Mouse (Mus musculus) heart, postnatal 4 days (tissue): ENCODE measurements at regions not wholly inside any gene's neighbourhood (a gene's known extent, or its start where the extent isn't known, plus 50 kb on each side); places are given as distances from the start of the nearest gene placed in this dataset.

ENCODE experiments used
- DNase-seq: peaks from one replicate; pipeline ENCODE4 v3.0.0; 2021

- DNase-seq, result no peak
Observed at GRCm38 (mm10) chr9:33800763-33801162, 684.9 kb upstream of the Kirrel3 start.

DNA sequence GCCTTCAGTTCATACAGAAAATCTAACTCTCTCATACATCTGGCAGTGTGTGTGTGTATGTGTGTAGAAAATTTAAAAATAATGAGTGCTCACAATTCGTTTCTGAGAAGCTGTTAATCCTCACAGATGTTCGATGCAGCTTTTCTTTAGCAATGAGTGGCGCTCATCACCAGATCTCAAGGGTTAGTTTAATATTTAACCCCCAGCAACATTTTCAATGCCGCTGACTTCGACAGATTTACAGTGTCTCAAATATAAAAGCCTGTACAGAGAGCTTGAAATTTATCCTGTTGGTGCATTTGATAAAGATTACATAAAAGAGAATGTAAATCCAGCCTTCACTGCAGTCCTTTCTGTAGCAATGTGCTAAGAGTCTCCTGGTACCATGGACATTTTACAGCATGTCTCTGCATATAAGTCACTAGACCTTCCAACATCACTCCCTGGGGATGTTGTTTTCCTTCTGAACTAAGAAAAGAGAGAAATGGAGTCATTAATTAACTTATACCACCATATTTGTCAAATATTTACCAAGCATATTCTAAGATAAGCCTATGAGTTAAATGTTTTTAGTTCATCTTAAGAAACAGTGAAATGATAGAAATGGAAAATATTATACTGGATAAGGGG lies 670.8 kb upstream of the Kirrel3 start:
- no peak for DNase-seq

DNA sequence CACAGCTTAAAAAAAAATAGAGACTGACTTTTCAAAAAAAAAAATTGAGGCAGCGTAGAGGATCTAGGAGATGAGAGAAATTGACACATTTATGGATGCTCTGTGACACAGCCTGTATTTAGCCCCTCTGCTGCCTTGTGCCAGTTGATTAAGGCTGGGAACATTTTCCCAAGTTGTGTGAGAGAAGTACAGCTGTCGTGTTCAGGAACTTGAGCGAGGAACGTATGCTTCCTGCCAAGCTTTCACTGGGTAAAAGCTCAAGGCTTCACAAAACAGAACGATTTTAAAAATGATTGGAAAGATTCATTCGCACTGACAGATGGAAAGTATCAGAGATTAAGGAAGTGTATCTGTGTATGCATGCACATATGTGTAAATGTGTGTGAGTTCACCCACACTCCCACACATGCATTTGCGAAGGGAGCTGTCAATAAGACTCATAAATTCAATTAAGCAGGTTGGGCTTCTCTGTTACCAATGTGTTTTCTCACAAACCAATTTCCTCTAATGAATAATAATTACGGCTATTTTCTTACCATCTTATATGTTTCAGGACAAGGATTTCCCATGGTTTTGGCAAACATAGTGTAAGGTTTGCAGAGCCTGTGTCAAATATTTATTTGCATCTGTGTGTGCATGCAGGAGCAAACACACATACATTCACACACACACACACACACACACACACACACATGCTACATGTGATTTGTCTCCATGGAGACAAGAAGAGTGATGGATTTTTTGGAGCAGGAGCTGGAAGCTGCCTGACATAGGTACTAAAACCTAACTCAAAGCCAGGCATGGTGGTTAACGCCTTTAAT lies 662.9 kb upstream of the Kirrel3 start:
- no peak for DNase-seq

DNA sequence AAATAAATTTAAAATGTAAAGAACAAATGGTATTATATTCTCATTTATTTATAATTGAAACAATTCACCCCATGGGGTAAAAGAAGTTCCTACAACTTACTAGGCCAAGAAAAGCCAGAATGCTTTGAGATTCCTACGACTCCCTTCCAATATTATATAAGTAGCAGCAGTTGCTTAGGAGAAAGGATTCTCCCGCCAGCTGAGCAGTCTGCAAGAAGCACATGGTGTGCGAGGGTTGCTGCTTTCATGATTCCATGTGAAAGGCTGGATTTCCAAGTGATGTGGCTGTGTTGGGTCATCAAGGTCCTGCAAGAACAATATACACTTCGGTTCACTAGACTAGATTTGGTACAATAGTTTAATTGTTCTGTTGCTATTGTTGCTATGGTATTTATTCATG lies 659.6 kb upstream of the Kirrel3 start:
- DNase-seq, result no peak

- DNase-seq, result no peak
Observed at GRCm38 (mm10) chr9:33827409-33827808, 658.3 kb upstream of the Kirrel3 start.

- DNase-seq, result no peak
Observed at GRCm38 (mm10) chr9:33837666-33838380, 647.9 kb upstream of the Kirrel3 start.

- DNase-seq, result no peak
Observed at GRCm38 (mm10) chr9:33849623-33850022, 636.1 kb upstream of the Kirrel3 start.

DNA sequence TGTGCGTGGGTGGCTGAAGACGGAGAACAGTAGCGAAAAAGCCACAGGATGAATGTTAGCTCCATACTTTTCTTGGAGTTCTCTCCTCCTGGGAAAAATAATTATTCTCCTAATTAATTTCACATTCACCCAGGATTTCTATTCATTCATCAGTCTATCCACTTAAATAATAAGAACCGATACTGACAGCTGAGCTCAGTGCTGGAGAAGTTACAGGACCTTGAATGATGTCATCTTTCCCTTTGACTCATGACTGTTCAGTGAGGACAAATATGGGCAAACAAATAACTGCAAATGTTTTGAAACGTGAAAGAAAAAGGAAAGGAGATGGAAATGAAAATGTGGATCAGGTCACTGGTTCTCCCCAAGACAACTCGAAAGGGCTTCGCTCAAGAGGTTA lies 635.7 kb upstream of the Kirrel3 start:
- no peak for DNase-seq

- DNase-seq, result peak; percentile 9
Observed at GRCm38 (mm10) chr9:33850993-33851392, 634.7 kb upstream of the Kirrel3 start.

GRCm38 (mm10) chr9:33856169-33856568 lies 629.5 kb upstream of the Kirrel3 start:
- DNase-seq, result peak; percentile 58

DNA sequence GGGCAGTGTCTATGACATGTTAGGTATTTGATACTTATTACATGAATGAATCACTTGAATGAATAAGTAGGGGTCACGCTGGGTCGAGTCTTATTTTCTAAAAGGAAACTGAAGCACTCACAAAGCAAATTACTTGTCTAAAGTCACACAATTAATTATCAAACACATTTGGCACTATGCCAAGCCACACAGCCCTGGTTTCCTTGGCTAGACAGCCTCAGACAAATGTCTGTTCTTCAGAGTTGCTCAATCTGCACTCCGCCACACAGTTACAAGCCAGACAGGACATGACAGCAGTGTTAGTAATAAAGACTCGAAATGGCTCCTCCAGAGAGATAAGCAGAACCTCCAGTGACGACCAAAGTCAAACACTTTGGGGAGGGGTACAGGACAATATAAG lies 627.2 kb upstream of the Kirrel3 start:
- DNase-seq, result no peak

DNA sequence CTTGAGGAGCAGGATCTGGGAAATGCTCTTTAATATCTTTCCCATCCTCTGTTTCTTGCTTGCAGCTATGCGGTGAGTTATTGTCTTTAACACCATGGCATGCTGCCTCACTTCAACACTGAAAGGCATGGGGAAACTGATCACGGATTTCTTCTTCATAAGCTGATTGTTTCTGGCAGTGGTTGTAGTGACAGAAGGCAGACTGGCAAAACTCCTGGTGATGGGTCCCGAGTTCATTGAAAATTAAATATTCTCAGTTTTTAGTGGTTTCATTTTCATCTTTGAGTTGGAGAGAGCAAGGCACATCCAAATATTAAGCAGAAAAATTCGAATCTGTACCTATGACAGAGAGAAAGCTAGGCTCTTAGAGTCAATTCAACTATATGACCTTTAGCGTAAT lies 617.0 kb upstream of the Kirrel3 start:
- no peak for DNase-seq

- no peak for DNase-seq
Observed at GRCm38 (mm10) chr9:33887279-33887678, 598.4 kb upstream of the Kirrel3 start.

GRCm38 (mm10) chr9:33892001-33892400 lies 593.7 kb upstream of the Kirrel3 start:
- no peak for DNase-seq

GRCm38 (mm10) chr9:33901313-33902076 lies 584.2 kb upstream of the Kirrel3 start:
- DNase-seq, result peak; percentile 7

DNA sequence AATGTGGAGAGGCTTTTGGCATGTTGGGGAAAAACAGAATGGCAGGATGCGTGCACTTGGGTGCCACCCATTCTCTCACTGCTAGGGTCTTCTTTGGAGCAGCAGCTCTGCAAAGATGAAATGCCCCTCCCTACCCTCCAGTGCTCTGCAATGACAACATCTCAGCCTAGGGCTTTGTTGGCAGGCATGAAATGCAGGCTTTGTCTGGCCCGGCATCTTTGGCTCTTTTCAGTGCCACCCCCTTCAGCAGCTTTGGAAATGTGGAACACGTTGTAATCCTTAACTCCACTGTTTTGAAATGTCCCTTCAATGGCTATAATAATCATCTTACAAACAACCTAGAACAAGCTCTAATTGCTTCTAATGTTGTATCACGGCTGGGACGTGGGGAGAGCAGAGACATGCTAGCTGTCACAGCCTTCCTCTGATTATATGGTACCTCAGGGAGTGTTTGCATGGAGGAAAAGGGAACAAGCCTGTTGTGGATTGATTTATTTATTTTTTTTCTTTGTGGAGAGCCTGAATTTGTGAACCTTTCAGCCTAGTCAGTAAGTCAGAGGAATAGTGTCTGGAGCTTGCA lies 581.6 kb upstream of the Kirrel3 start:
- DNase-seq, result no peak

DNA sequence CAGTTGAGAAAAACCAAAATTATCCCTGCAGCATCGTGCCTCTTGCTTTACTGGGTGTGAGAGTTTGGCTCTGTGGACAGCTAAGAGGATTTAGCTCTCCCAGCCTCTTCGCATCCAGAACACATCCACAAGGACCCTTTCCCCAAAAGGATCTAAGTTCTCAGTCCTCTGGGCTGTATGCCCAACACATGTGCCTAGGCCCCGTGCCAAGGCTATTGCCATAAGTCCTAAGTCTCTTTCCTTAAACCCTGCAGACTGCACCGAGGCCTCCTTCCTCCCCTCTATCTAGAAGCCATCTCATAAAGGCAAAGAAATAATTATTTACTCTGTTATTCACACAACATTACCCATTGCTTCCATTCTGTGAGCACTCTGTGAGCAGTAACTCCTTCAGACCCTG lies 570.8 kb upstream of the Kirrel3 start:
- DNase-seq, result no peak

DNA sequence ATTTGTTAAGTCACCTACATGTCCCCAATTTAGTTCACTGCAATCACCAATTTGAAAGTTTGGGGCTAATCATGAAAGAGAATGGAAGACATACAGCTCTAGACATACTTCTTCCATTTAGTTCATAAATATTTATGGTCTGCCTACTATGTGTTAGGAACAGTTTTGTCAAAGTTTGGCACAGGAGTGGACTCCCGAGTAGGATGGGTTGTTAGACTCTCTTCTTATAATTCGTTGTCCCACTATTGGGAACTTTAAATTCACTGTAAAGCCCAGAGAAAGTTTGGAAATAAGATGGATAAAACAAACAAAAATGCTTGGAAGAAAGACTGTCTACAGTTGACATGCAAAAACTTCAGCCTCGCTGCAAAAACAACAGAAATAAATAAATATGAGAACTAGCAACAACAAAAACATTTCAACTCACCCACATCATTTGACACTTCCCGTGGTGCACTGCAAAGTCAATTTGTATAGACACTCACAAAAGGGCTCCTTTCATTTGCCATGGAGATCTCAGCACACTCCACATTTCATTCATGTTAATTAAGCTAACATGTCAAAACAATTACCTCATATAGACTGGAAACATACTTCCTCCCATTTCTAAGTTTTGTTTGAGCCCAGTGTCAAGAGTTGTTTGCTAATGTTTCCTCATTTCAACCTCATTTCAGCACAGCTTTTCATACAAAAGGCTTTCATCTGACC lies 570.2 kb upstream of the Kirrel3 start:
- no peak for DNase-seq

GRCm38 (mm10) chr9:33930286-33930685 lies 555.4 kb upstream of the Kirrel3 start:
- DNase-seq, result no peak

GRCm38 (mm10) chr9:33934071-33934470 lies 551.6 kb upstream of the Kirrel3 start:
- DNase-seq, result peak; percentile 11

GRCm38 (mm10) chr9:33954319-33954718 lies 531.4 kb upstream of the Kirrel3 start:
- DNase-seq, result no peak
